Mouse (Mus musculus) CH12.LX (cell line): ENCODE data around the gene Nipsnap3b. TPM values are rescaled to one million over a fixed set of nuclear protein-coding genes. Genes with fewer than 3 reads are reported as not detected.

Source experiments
- DNase-seq: peaks from one replicate; pipeline ENCODE4 v3.0.0-alpha.2; 2013; ENCODE audit errors: extremely low read depth
- H3K27ac ChIP-seq: 2 replicates; pipeline ENCODE4 v1.5.1; 2012; ENCODE audit warnings: low read depth, mild to moderate bottlenecking, control low read depth, moderate library complexity; ENCODE audit not compliant: insufficient read depth
- H3K27me3 ChIP-seq: replicated peaks from 2 replicates; pipeline ENCODE3; 2012; ENCODE audit warnings: inconsistent platforms
- H3K36me3 ChIP-seq, 2 experiments: replicated peaks in 1 of 2; 2 replicates each; pipeline versions ENCODE3 to v1.6.1; 2012; ENCODE audit warnings: inconsistent platforms in 1 of 2, low read length in 1 of 2, mild to moderate bottlenecking in 1 of 2, mixed read lengths in 1 of 2, moderate library complexity in 1 of 2; ENCODE audit not compliant: control insufficient read depth in 1 of 2, insufficient read depth in 1 of 2
- H3K4me1 ChIP-seq, 2 experiments: 2 replicates each; pipeline ENCODE4 v1.6.1; 2012; ENCODE audit warnings: inconsistent platforms in 1 of 2, moderate library complexity in 1 of 2; ENCODE audit not compliant: insufficient read depth in 2 of 2, control insufficient read depth in 1 of 2
- H3K4me2 ChIP-seq: 2 replicates; pipeline ENCODE4 v1.6.1; 2012; ENCODE audit warnings: low read depth, mild to moderate bottlenecking, control low read depth; ENCODE audit not compliant: poor library complexity, insufficient read depth, severe bottlenecking
- H3K4me3 ChIP-seq, 3 experiments: fragments of 150-350 bp in 1 of 3; sonication (generic) in 1 of 3; replicated peaks in 1 of 3; 2 replicates each; pipeline versions ENCODE3 to v1.5.1; 2011 to 2012; ENCODE audit warnings: low read depth in 2 of 3, low read length in 2 of 3, mild to moderate bottlenecking in 2 of 3, moderate library complexity in 2 of 3, control low read depth in 1 of 3, improper control_type of control experiment in 1 of 3, inconsistent platforms in 1 of 3, mixed read lengths in 1 of 3; ENCODE audit not compliant: poor library complexity in 1 of 3
- H3K79me2 ChIP-seq: replicated peaks from 2 replicates; pipeline ENCODE4 v1.6.1; 2012; ENCODE audit warnings: mild to moderate bottlenecking, moderate library complexity; ENCODE audit not compliant: control insufficient read depth, poor library complexity, insufficient read depth, severe bottlenecking; ENCODE audit errors: extremely low read depth
- H3K9ac ChIP-seq: 2 replicates; pipeline ENCODE4 v1.6.1; 2012; ENCODE audit warnings: low read depth, mild to moderate bottlenecking, control low read depth, moderate library complexity; ENCODE audit not compliant: insufficient read depth
- H3K9me3 ChIP-seq: replicated peaks from 2 replicates; pipeline ENCODE3; 2012; ENCODE audit warnings: low read length, inconsistent platforms, mixed read lengths
- BHLHE40 ChIP-seq: IDR thresholded peaks from 2 replicates; pipeline ENCODE4 v1.6.1; 2011; ENCODE audit warnings: mild to moderate bottlenecking, low read depth, low read length, improper control_type of control experiment
- CTCF ChIP-seq, 2 experiments: IDR thresholded peaks in 1 of 2; conservative IDR thresholded peaks in 1 of 2; 2 replicates each; pipeline ENCODE4 v1.5.1; 2011 to 2012; ENCODE audit warnings: low read depth in 2 of 2, low read length in 2 of 2, improper control_type of control experiment in 1 of 2, inconsistent platforms in 1 of 2, mild to moderate bottlenecking in 1 of 2, moderate library complexity in 1 of 2
- E2F4 ChIP-seq: IDR thresholded peaks from 2 replicates; pipeline ENCODE4 v1.6.1; 2011; ENCODE audit warnings: low read depth, low read length, improper control_type of control experiment; ENCODE audit not compliant: insufficient replicate concordance
- GABPA ChIP-seq: IDR thresholded peaks from 2 replicates; pipeline ENCODE4 v1.6.1; 2012; ENCODE audit warnings: low read depth, low read length, improper control_type of control experiment, inconsistent platforms; ENCODE audit not compliant: insufficient replicate concordance
- HCFC1 ChIP-seq: IDR thresholded peaks from 2 replicates; pipeline ENCODE4 v1.6.1; 2012; ENCODE audit warnings: low read depth, mild to moderate bottlenecking, inconsistent platforms, low read length, improper control_type of control experiment
- JUND ChIP-seq: conservative IDR thresholded peaks from 2 replicates; pipeline ENCODE4 v1.6.1; 2011; ENCODE audit warnings: low read depth, low read length, improper control_type of control experiment
- MAFK ChIP-seq: IDR thresholded peaks from 2 replicates; pipeline ENCODE4 v1.6.1; 2011; ENCODE audit warnings: low read length, improper control_type of control experiment; ENCODE audit not compliant: insufficient replicate concordance
- MAX ChIP-seq: IDR thresholded peaks from 2 replicates; pipeline ENCODE4 v1.6.1; 2011; ENCODE audit warnings: low read length, improper control_type of control experiment
- MXI1 ChIP-seq: IDR thresholded peaks from 2 replicates; pipeline ENCODE4 v1.6.1; 2011; ENCODE audit warnings: mild to moderate bottlenecking, low read depth, low read length, improper control_type of control experiment
- MYC ChIP-seq: IDR thresholded peaks from 2 replicates; pipeline ENCODE4 v1.6.1; 2011; ENCODE audit warnings: low read depth, mild to moderate bottlenecking, improper control_type of control experiment, low read length
- NRF1 ChIP-seq: IDR thresholded peaks from 2 replicates; pipeline ENCODE4 v1.6.1; 2014; ENCODE audit warnings: low read depth, mild to moderate bottlenecking, inconsistent platforms, low read length, improper control_type of control experiment, moderate library complexity
- POLR2A ChIP-seq: IDR thresholded peaks from 2 replicates; pipeline ENCODE4 v1.6.1; 2011; ENCODE audit warnings: low read depth, mild to moderate bottlenecking, improper control_type of control experiment, low read length
- RAD21 ChIP-seq: IDR thresholded peaks from 2 replicates; pipeline ENCODE4 v1.6.1; 2011; ENCODE audit warnings: low read depth, mild to moderate bottlenecking, low read length, improper control_type of control experiment, moderate library complexity
- RCOR1 ChIP-seq: conservative IDR thresholded peaks from 2 replicates; pipeline ENCODE4 v1.6.1; 2012; ENCODE audit warnings: low read depth, mild to moderate bottlenecking, inconsistent platforms, low read length, improper control_type of control experiment
- SIN3A ChIP-seq: IDR thresholded peaks from 2 replicates; pipeline ENCODE4 v1.6.1; 2012; ENCODE audit warnings: low read length, improper control_type of control experiment, inconsistent platforms
- SMC3 ChIP-seq: IDR thresholded peaks from 2 replicates; pipeline ENCODE4 v1.6.1; 2011; ENCODE audit warnings: low read depth, low read length, improper control_type of control experiment
- TBP ChIP-seq: conservative IDR thresholded peaks from 2 replicates; pipeline ENCODE4 v1.6.1; 2011; ENCODE audit warnings: low read depth, low read length, improper control_type of control experiment
- UBTF ChIP-seq: IDR thresholded peaks from 2 replicates; pipeline ENCODE4 v1.6.1; 2012; ENCODE audit warnings: low read depth, mild to moderate bottlenecking, inconsistent platforms, low read length, improper control_type of control experiment, moderate library complexity
- USF1 ChIP-seq: IDR thresholded peaks from 2 replicates; pipeline ENCODE4 v1.6.1; 2014; ENCODE audit warnings: low read depth, mild to moderate bottlenecking, inconsistent platforms, low read length, improper control_type of control experiment
- USF2 ChIP-seq: conservative IDR thresholded peaks from 2 replicates; pipeline ENCODE4 v1.6.1; 2011; ENCODE audit warnings: low read depth, low read length, improper control_type of control experiment
- ZC3H11A ChIP-seq: IDR thresholded peaks from 2 replicates; pipeline ENCODE4 v1.6.1; 2012; ENCODE audit warnings: low read depth, mild to moderate bottlenecking, inconsistent platforms, low read length, improper control_type of control experiment
- ZKSCAN1 ChIP-seq: IDR thresholded peaks from 2 replicates; pipeline ENCODE4 v1.6.1; 2012; ENCODE audit warnings: low read depth, inconsistent platforms, low read length, improper control_type of control experiment, borderline replicate concordance
- ZMIZ1 ChIP-seq: IDR thresholded peaks from 2 replicates; pipeline ENCODE4 v1.6.1; 2012; ENCODE audit warnings: low read depth, mild to moderate bottlenecking, inconsistent platforms, low read length, improper control_type of control experiment
- ZNF384 ChIP-seq: IDR thresholded peaks from 2 replicates; pipeline ENCODE4 v1.6.1; 2012; ENCODE audit warnings: low read depth, low read length, improper control_type of control experiment, inconsistent platforms
- dilution Hi-C: fragments of 300-500 bp; cut with MboI; formaldehyde crosslinking; loops from 2 replicates; pipeline ENCODE4 v1.14.3; 2020; ENCODE audit warnings: low sequenced_read_pairs; ENCODE audit not compliant: extremely low pct_unique_long_range_greater_than_20kb, extremely low pct_ligation_motif_present
- in situ Hi-C: fragments of 300-500 bp; cut with MboI; formaldehyde crosslinking; loops from 3 replicates; pipeline ENCODE4 v1.14.3; 2019; ENCODE audit warnings: low sequenced_read_pairs, low pct_ligation_motif_present, low pct_unique_long_range_greater_than_20kb, mixed read lengths
- polyA plus RNA-seq: library from polyadenylated mRNA; unstranded; fragments of >175 nt; gene quantifications from 2 replicates; pipeline ENCODE4 v1.2.1, GENCODE M21; 2012; ENCODE audit warnings: low read depth; ENCODE audit not compliant: insufficient read length
- total RNA-seq, 2 experiments: library from RNA; depleted of rRNA; stranded (reverse); fragments of 300-350 nt in 1 of 2; fragments of >200 nt in 1 of 2; gene quantifications; 2 replicates each; pipeline ENCODE4 v1.2.3; 2012 to 2014

Gene Nipsnap3b
- total and polyA plus RNA-seq, 3 experiments = 29.7 to 97.4 (median 70.9) TPM

DNA sequence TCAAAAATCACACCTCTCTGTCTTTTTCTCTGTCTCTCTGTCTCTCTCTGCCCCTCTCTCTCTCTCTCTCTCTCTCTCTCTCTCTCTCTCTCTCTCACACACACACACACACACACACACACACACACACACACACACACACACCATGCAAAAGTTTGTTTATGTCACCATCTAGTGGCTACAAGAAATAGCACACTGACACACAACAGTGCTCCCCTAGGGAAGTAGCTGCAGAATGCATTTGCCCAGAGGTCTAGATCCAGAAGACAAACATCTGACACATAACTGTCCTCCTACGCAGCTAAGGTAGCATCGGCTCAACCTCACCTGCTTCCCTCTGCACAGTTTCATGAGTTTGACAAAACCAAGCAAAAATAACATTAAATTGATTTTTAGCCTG lies 26.5 kb upstream of the Nipsnap3b start:
- Histone ChIP-seq H3K4me2 (no peak overlapping the region), H3K9me3 (no peaks in the 10 kb centered on the region), H3K79me2 (no peaks in the 10 kb centered on the region), H3K4me3 (no peak overlapping the region), H3K27ac (no peak overlapping the region), H3K27me3 (no peaks in the 10 kb centered on the region), H3K4me1 (no peaks in the 10 kb centered on the region), H3K9ac (no peak overlapping the region), H3K36me3 (no peaks in the 10 kb centered on the region)
- peak; percentile 54 for DNase-seq
- in situ Hi-C loops = no loop called here
- peak; percentile 45 for TF ChIP-seq RAD21
- TF ChIP-seq HCFC1 = no peak
- no peak for TF ChIP-seq ZNF384
- no peak for TF ChIP-seq ZMIZ1
- TF ChIP-seq MAX = no peak
- no peak for TF ChIP-seq POLR2A
- no peak for TF ChIP-seq USF1
- peak in 1 of 2 experiments; percentile 66; a peak in 3 of 4 replicates for TF ChIP-seq CTCF (conservative IDR thresholded peaks at IDR 0.05 in 1 of 2, IDR thresholded peaks at IDR 0.05 in 1 of 2; ENCODE audit: low read depth in 2 of 2, low read length in 2 of 2)
- TF ChIP-seq E2F4 = no peak
- no peak for TF ChIP-seq MXI1
- no peak for TF ChIP-seq JUND
- TF ChIP-seq SMC3 = peak; percentile 27
- TF ChIP-seq USF2 = no peak
- TF ChIP-seq GABPA = no peak
- dilution Hi-C loops = no loop called here

DNA sequence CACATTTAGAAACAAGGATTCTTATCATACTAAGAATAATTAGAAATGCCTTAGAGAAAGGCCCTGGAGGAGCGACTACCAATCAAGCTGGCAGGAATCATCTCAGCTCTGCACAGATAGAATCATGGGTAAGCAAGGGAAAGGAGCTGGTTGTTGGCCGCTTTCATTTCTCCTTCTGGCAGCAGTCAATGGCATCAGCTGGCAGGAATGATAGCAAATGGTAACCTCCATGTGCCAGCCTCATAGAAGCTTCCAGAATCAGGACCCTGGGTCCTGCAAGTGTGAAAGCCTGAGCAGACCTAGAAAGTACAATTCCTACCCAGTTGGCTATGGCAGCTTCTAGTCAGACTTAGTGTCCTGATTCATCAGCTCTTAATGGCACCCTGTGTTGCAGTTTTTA lies 25.4 kb upstream of the Nipsnap3b start:
- no peak for DNase-seq
- Histone ChIP-seq H3K9ac (no peak overlapping the region), H3K27me3 (no peaks in the 10 kb centered on the region), H3K27ac (no peak overlapping the region), H3K79me2 (no peaks in the 10 kb centered on the region), H3K4me3 (no peak overlapping the region), H3K4me2 (no peak overlapping the region), H3K9me3 (no peaks in the 10 kb centered on the region), H3K36me3 (no peaks in the 10 kb centered on the region), H3K4me1 (no peaks in the 10 kb centered on the region)
- in situ Hi-C loops (no loop called here), dilution Hi-C loops (no loop called here)
- TF ChIP-seq MAFK = no peak
- no peak for TF ChIP-seq RCOR1
- TF ChIP-seq TBP = no peak
- no peak for TF ChIP-seq UBTF
- TF ChIP-seq BHLHE40 = no peak
- TF ChIP-seq MAX = no peak
- no peak for TF ChIP-seq USF2
- TF ChIP-seq MYC = no peak
- no peak for TF ChIP-seq ZC3H11A
- no peak for TF ChIP-seq ZMIZ1
- no peak for TF ChIP-seq ZNF384
- no peak for TF ChIP-seq SIN3A
- no peak for TF ChIP-seq HCFC1
- TF ChIP-seq E2F4 = no peak
- no peak for TF ChIP-seq CTCF (conservative IDR thresholded peaks at IDR 0.05 in 1 of 2, IDR thresholded peaks at IDR 0.05 in 1 of 2; ENCODE audit: low read depth in 2 of 2, low read length in 2 of 2)
- TF ChIP-seq NRF1 = no peak
- no peak for TF ChIP-seq ZKSCAN1
